Mouse (Mus musculus): Measurements from ENCODE around the gene Lce1j. TPM values are rescaled to one million over a fixed set of nuclear protein-coding genes. Genes with fewer than 3 reads are reported as not detected.
"Not testable (repeated sequence)": the region's sequence is repeated elsewhere in the genome, so short reads cannot be mapped to it uniquely, and the experiment has no call there.

The Lce1j gene
- not detected in 2 replicates for polyA plus RNA-seq (2015; fragmentation: Nextera tagmentation; extraction: Ambion mirVana)

DNA sequence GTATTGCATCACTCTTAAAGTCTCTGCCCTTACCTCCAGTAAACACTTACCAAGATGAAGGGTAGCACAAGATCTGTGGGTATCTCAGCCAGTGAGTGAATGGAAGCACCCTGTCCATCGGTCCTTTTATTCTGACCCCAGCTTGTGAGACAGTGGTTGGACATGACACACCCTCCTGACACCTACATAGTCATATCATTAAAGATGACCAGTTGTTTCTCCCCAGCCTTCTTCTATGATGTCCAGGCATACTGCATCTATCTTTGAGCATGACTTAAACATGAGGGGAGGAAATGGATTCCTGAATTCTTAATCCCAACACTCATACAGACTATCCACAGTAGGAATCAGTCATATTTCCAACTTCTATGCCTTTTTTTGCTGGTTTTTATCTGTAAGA, at the start of gene Lce1j:
Lce1j (minus strand) TSS at position 101 of the 400 bp plus-strand sequence.
- H3K27me3 ChIP-seq (replicated peaks; ENCODE audit: insufficient read depth, low read length): no peaks in the 10 kb centered on the region
- no peak for ATAC-seq
- no peak within 1 kb of the TSS for H3K4me3 ChIP-seq (ENCODE audit: low read depth, low read length)
- H3K9me3 ChIP-seq (ENCODE audit: low read length): no peaks in the 10 kb centered on the region
- WGBS: 69% methylated on average over 1 of the region's 1 CpGs
- no peak for TF ChIP-seq EP300 (IDR thresholded peaks at IDR 0.05)
- TF ChIP-seq CTCF (IDR thresholded peaks at IDR 0.05): no peak
- no peaks in the 10 kb centered on the region for H3K36me3 ChIP-seq (ENCODE audit: insufficient read depth, low read length)
- no peak within 1 kb of the TSS for H3K4me2 ChIP-seq (replicated peaks; ENCODE audit: low read depth, low read length)
- no peaks in the 10 kb centered on the region for H3K4me1 ChIP-seq (ENCODE audit: insufficient read depth, low read depth, low read length)
- DNase-seq (ENCODE audit: low spot score): no peak
- no peak within 1 kb of the TSS for H3K27ac ChIP-seq (ENCODE audit: low read length)
- H3K9ac ChIP-seq (replicated peaks; ENCODE audit: low read depth): no peak within 1 kb of the TSS

DNA sequence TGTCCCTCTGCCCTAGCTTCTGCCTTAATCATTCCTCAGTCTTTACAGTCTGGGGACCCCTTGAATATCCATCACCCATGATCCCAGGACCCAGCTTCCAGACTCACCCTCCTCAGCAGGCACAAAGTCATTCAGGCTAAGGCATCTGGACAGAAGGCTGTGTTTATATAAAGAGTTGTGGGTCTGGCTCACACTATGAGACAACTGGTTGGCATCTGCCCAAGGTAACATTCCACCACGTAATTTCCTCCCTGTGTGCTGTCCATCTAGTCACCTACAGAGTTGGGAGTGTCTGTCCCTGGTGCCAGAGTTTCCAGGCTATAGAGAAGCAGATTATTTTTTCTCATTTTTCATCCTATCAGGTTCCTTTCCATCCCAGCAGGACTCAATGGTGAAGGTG, 36.8 kb upstream of the Lce1j start, which contains the start of gene Kprp:
Kprp (minus strand) TSS at position 140 of the 400 bp plus-strand sequence.
- ATAC-seq (no peak), DNase-seq (ENCODE audit: low spot score) (no peak)
- no peak for TF ChIP-seq EP300 (IDR thresholded peaks at IDR 0.05)
- TF ChIP-seq CTCF (IDR thresholded peaks at IDR 0.05): no peak

DNA sequence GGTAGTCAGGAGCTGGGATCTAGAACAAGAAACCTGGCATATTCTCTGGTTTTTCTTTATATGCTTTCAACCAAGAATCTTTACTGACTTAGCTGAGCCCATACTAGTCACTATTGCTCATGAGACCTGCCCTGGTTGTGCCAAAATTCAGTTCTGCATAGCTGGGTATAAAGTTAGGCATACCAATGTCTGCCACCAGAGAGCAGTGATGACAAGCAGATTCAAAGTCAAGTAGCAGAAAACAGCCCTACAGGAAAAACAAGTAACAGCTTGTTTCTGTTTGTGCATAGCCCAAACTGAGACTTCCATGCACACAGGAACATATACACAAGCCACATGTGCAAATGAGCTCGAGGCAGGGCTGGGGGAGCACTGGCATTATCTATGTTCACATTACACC, 35.5 kb upstream of the Lce1j start:
- H3K4me2 ChIP-seq (replicated peaks; ENCODE audit: low read depth, low read length): no peak overlapping the region
- no peak overlapping the region for H3K9ac ChIP-seq (replicated peaks; ENCODE audit: low read depth)
- H3K36me3 ChIP-seq (ENCODE audit: insufficient read depth, low read length): no peaks in the 10 kb centered on the region
- H3K9me3 ChIP-seq (ENCODE audit: low read length): no peaks in the 10 kb centered on the region
- no peak overlapping the region for H3K4me3 ChIP-seq (ENCODE audit: low read depth, low read length)
- no peaks in the 10 kb centered on the region for H3K4me1 ChIP-seq (ENCODE audit: insufficient read depth, low read depth, low read length)
- WGBS: 7% methylated on average over 1 of the region's 1 CpGs
- H3K27ac ChIP-seq (ENCODE audit: low read length): no peak overlapping the region
- DNase-seq (ENCODE audit: low spot score) (no peak), ATAC-seq (no peak)
- no peaks in the 10 kb centered on the region for H3K27me3 ChIP-seq (replicated peaks; ENCODE audit: insufficient read depth, low read length)
- no peak for TF ChIP-seq CTCF (IDR thresholded peaks at IDR 0.05)
- TF ChIP-seq EP300 (IDR thresholded peaks at IDR 0.05): no peak

More for the DNA sequence above, 36.8 kb upstream of the Lce1j start, which contains the start of gene Kprp:
- H3K9ac ChIP-seq (replicated peaks; ENCODE audit: low read depth): no peak within 1 kb of the TSS
- no peaks in the 10 kb centered on the region for H3K36me3 ChIP-seq (ENCODE audit: insufficient read depth, low read length)
- H3K4me3 ChIP-seq (ENCODE audit: low read depth, low read length): no peak within 1 kb of the TSS
- 19% methylated on average over 1 of the region's 1 CpGs for WGBS
- H3K27me3 ChIP-seq (replicated peaks; ENCODE audit: insufficient read depth, low read length): no peaks in the 10 kb centered on the region
- no peak within 1 kb of the TSS for H3K4me2 ChIP-seq (replicated peaks; ENCODE audit: low read depth, low read length)
- no peaks in the 10 kb centered on the region for H3K9me3 ChIP-seq (ENCODE audit: low read length)
- no peaks in the 10 kb centered on the region for H3K4me1 ChIP-seq (ENCODE audit: insufficient read depth, low read depth, low read length)
- no peak within 1 kb of the TSS for H3K27ac ChIP-seq (ENCODE audit: low read length)

DNA sequence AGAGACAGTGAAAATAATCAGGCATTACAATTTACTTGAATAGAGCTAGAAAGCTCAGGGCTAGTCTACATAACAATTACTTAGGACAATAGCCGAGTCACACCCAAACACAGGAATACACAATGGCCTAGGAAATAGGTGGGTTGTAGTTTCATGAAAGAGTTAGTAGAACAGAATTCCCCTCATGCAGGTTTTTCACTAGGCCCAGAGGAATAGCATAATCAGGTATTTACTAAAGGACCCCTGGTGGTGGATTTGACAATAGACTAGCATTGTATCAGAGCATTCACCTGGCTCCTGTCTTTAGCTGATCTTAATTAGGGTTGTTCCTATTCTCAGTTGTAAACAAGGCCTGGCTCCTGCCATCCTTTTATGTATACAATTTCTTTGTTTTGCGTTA, 25.7 kb upstream of the Lce1j start:
- H3K27ac ChIP-seq (ENCODE audit: low read length): not testable (repeated sequence)

DNA sequence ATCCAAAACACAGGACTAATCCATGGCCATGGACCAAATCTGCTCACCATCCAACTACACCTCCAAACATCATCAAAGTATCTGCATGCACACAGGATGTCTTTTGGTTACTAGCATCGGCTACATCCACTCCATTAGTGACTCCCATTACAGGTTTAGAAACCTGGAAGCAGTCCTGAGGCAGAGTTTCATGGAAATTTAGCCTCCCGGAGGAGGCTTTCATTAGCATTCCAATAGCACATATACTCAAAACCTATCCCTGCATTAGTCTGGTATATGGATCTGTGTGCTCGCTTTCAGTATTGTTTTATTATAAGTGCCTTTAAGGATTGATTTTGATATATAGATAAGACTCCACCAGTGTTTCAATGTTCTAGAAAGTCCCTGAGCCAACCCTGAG, 25.3 kb upstream of the Lce1j start:
- Histone ChIP-seq H3K36me3 (ENCODE audit: insufficient read depth, low read length) (no peaks in the 10 kb centered on the region), H3K9ac (replicated peaks; ENCODE audit: low read depth) (no peak overlapping the region), H3K4me3 (ENCODE audit: low read depth, low read length) (no peak overlapping the region), H3K9me3 (ENCODE audit: low read length) (no peaks in the 10 kb centered on the region), H3K27me3 (replicated peaks; ENCODE audit: insufficient read depth, low read length) (no peaks in the 10 kb centered on the region), H3K4me2 (replicated peaks; ENCODE audit: low read depth, low read length) (no peak overlapping the region), H3K27ac (ENCODE audit: low read length) (no peak overlapping the region), H3K4me1 (ENCODE audit: insufficient read depth, low read depth, low read length) (no peaks in the 10 kb centered on the region)
- ATAC-seq (no peak), DNase-seq (ENCODE audit: low spot score) (no peak)
- WGBS: 84% methylated on average over 3 of the region's 3 CpGs
- TF ChIP-seq EP300 (IDR thresholded peaks at IDR 0.05) (no peak), CTCF (IDR thresholded peaks at IDR 0.05) (no peak)

More for the DNA sequence above, 25.7 kb upstream of the Lce1j start:
- H3K4me3 ChIP-seq (ENCODE audit: low read depth, low read length); H3K9me3 ChIP-seq (ENCODE audit: low read length); H3K27me3 ChIP-seq (replicated peaks; ENCODE audit: insufficient read depth, low read length); H3K36me3 ChIP-seq (ENCODE audit: insufficient read depth, low read length); ATAC-seq; H3K4me1 ChIP-seq (ENCODE audit: insufficient read depth, low read depth, low read length); H3K4me2 ChIP-seq (replicated peaks; ENCODE audit: low read depth, low read length); DNase-seq (ENCODE audit: low spot score); H3K9ac ChIP-seq (replicated peaks; ENCODE audit: low read depth): not testable (repeated sequence)
- WGBS: 90% methylated on average over 2 of the region's 2 CpGs

DNA sequence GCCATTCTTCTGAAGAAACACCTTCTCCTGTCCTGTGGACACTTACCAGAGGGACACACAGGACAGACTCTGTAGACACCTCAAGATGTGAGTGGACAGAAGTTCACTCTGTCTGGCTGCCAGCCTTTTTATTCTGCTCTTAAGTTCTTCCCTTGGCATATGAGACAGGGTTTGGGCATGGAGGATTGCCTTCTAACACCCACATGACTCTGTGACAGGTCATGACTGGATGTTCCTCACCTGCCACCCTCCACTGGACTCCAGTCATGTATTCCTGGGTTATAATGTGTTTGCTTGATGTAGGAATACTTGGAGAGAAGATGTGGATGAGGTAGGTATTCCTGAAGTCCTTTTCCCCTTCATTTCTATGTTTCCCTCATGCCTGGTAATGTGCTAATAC, 17.5 kb upstream of the Lce1j start, which contains the start of gene Lce1k:
Lce1k (minus strand) TSS at position 101 of the 400 bp plus-strand sequence.
- H3K27ac ChIP-seq (ENCODE audit: low read length): no peak within 1 kb of the TSS
- H3K4me2 ChIP-seq (replicated peaks; ENCODE audit: low read depth, low read length): no peak within 1 kb of the TSS
- no peak for ATAC-seq
- H3K9ac ChIP-seq (replicated peaks; ENCODE audit: low read depth): no peak within 1 kb of the TSS
- H3K9me3 ChIP-seq (ENCODE audit: low read length): no peaks in the 10 kb centered on the region
- no peak for TF ChIP-seq CTCF (IDR thresholded peaks at IDR 0.05)
- TF ChIP-seq EP300 (IDR thresholded peaks at IDR 0.05): no peak
- H3K36me3 ChIP-seq (ENCODE audit: insufficient read depth, low read length): no peaks in the 10 kb centered on the region
- H3K27me3 ChIP-seq (replicated peaks; ENCODE audit: insufficient read depth, low read length): no peaks in the 10 kb centered on the region
- no peak within 1 kb of the TSS for H3K4me3 ChIP-seq (ENCODE audit: low read depth, low read length)
- no peak for DNase-seq (ENCODE audit: low spot score)
- no peaks in the 10 kb centered on the region for H3K4me1 ChIP-seq (ENCODE audit: insufficient read depth, low read depth, low read length)

DNA sequence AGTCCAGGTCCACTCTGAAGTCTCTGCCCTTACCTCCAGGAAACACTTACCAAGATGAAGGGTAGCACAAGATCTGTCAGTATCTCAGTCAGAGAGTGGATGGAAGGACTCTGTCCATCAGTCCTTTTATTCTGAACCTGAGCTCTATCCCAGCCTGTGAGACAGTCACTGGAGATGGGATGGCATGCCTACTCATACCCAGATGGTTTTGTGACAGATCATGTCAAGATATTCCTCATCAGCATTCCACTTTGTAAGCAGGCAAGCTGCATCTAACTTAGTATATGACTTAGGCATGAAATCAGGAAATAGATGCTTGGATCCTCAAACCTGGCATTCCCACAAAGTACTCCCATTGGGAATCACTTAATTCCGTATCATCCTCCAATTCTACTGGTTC, 11.5 kb downstream of the Lce1j start, which contains the start of gene Lce1i:
Lce1i (minus strand) TSS at position 101 of the 400 bp plus-strand sequence.
- no peak within 1 kb of the TSS for H3K27ac ChIP-seq (ENCODE audit: low read length)
- DNase-seq (ENCODE audit: low spot score) (no peak), ATAC-seq (no peak)
- 73% methylated on average over 1 of the region's 1 CpGs for WGBS
- TF ChIP-seq CTCF (IDR thresholded peaks at IDR 0.05) (no peak), EP300 (IDR thresholded peaks at IDR 0.05) (no peak)
- no peak within 1 kb of the TSS for H3K9ac ChIP-seq (replicated peaks; ENCODE audit: low read depth)
- no peaks in the 10 kb centered on the region for H3K4me1 ChIP-seq (ENCODE audit: insufficient read depth, low read depth, low read length)
- no peaks in the 10 kb centered on the region for H3K36me3 ChIP-seq (ENCODE audit: insufficient read depth, low read length)
- H3K4me2 ChIP-seq (replicated peaks; ENCODE audit: low read depth, low read length): no peak within 1 kb of the TSS
- H3K4me3 ChIP-seq (ENCODE audit: low read depth, low read length): no peak within 1 kb of the TSS
- H3K9me3 ChIP-seq (ENCODE audit: low read length): no peaks in the 10 kb centered on the region
- no peaks in the 10 kb centered on the region for H3K27me3 ChIP-seq (replicated peaks; ENCODE audit: insufficient read depth, low read length)
